Mouse (Mus musculus) lung, postnatal 0 days (tissue): ENCODE measurements at regions not wholly inside any gene's neighbourhood (a gene's known extent, or its start where the extent isn't known, plus 50 kb on each side); places are given as distances from the start of the nearest gene placed in this dataset.

ENCODE experiments used
- CTCF ChIP-seq: IDR thresholded peaks from 2 replicates; pipeline ENCODE4 v1.5.1; 2016; ENCODE audit warnings: antibody characterized with exemption, mild to moderate bottlenecking
- EP300 ChIP-seq: IDR thresholded peaks from 2 replicates; pipeline ENCODE4 v1.6.1; 2016; ENCODE audit warnings: antibody characterized with exemption, mild to moderate bottlenecking, control low read depth

DNA sequence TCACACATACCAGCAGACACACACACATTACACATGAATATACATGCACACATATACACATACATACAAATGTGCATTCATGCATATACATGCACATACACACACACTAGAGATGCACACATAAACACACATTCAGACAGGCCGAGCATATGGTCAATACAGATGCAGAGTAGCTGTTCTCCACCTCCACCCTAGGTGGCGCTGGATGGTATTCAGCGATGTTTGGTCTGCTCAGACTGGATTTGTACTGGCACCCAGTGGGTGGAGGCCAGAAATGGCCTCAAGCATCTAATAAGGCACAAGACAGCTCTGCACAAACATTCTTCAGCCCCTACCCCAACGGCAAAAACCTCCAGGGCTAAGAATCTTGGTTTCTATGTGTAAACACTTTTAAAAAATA lies 578.3 kb upstream of the Mki67 start:
- TF ChIP-seq EP300, result no peak
- peak; percentile 74 for TF ChIP-seq CTCF
